Mouse (Mus musculus) thymus, adult 2 months (tissue): ENCODE measurements at regions not wholly inside any gene's neighbourhood (a gene's known extent, or its start where the extent isn't known, plus 50 kb on each side); places are given as distances from the start of the nearest gene placed in this dataset.

Experiments used
- CTCF ChIP-seq: fragments of 200-500 bp; IDR thresholded peaks from 2 replicates; pipeline ENCODE4 v1.5.1; 2012; ENCODE audit warnings: mild to moderate bottlenecking, control low read depth, low read length, moderate library complexity, borderline replicate concordance; ENCODE audit not compliant: control insufficient read depth, poor library complexity, insufficient read depth; ENCODE audit errors: extremely low read depth
- POLR2A ChIP-seq: fragments of 200-500 bp; IDR thresholded peaks from 2 replicates; pipeline ENCODE4 v1.6.1; 2012; ENCODE audit warnings: mild to moderate bottlenecking, low read length, control low read depth, moderate library complexity; ENCODE audit not compliant: control insufficient read depth, poor library complexity, insufficient read depth; ENCODE audit errors: extremely low read depth

DNA sequence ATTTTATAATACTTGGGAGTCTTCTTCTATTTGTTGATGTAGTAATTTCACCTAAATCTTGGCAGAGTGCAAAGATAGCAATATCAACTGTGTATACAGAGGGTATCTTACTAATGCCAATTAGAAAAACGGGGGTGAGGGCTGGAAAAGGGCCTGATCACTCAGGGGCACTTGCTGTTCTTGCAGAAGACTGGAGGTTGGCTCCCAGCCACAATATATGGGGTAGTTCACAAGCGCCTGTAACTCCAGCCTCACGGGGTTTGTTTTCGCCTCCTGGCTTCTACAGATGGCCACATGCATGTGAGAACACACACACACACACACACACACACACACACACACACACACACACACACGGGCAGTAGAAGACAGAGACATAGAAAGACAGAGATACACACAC, 185.7 kb downstream of the Plk2 start:
- TF ChIP-seq CTCF: no peak
- no peak for TF ChIP-seq POLR2A
